Mouse (Mus musculus) neural tube, embryonic 11.5 days (tissue): ENCODE results near the gene Tab2. TPM values are rescaled to one million over a fixed set of nuclear protein-coding genes. Genes with fewer than 3 reads are reported as not detected.

Experiments used
- ATAC-seq: fragments of 200-750 bp; cut with Nextera tagmentation; 2 replicates; pipeline ENCODE4 v1.8.0; 2017; ENCODE audit warnings: moderate number of reproducible peaks, mild to moderate bottlenecking, moderate TSS enrichment, moderate library complexity; ENCODE audit not compliant: insufficient read depth, low FRiP score, low TSS enrichment
- DNase-seq: peaks from one replicate; pipeline ENCODE4 v3.0.0-alpha.2; 2015; ENCODE audit warnings: low spot score
- H3K27ac ChIP-seq: fragments of 300-500 bp; sonication (generic); 2 replicates; pipeline ENCODE4 v1.5.1; 2014; ENCODE audit warnings: low read depth, mild to moderate bottlenecking, low read length
- H3K27me3 ChIP-seq: fragments of 300-500 bp; sonication (generic); 2 replicates; pipeline ENCODE4 v1.6.1; 2014; ENCODE audit warnings: mild to moderate bottlenecking, low read length, mixed read lengths; ENCODE audit not compliant: control insufficient read depth, insufficient read depth
- H3K36me3 ChIP-seq: fragments of 300-500 bp; sonication (generic); 2 replicates; pipeline ENCODE4 v1.6.1; 2014; ENCODE audit warnings: mild to moderate bottlenecking, low read length, moderate library complexity, mixed read lengths; ENCODE audit not compliant: control insufficient read depth, insufficient read depth
- H3K4me1 ChIP-seq: fragments of 300-500 bp; sonication (generic); 2 replicates; pipeline ENCODE4 v1.6.1; 2014; ENCODE audit warnings: low read length, mixed read lengths; ENCODE audit not compliant: control insufficient read depth, insufficient read depth
- H3K4me2 ChIP-seq: fragments of 300-500 bp; sonication (generic); 2 replicates; pipeline ENCODE4 v1.6.1; 2014; ENCODE audit warnings: low read depth, mild to moderate bottlenecking, moderate library complexity
- H3K4me3 ChIP-seq: fragments of 300-500 bp; sonication (generic); 2 replicates; pipeline ENCODE4 v1.5.1; 2014; ENCODE audit warnings: low read depth, low read length
- H3K9ac ChIP-seq: fragments of 300-500 bp; sonication (generic); 2 replicates; pipeline ENCODE4 v1.6.1; 2014; ENCODE audit warnings: mild to moderate bottlenecking, low read length
- H3K9me3 ChIP-seq: fragments of 300-500 bp; sonication (generic); 2 replicates; pipeline ENCODE4 v1.6.1; 2016; ENCODE audit warnings: low read length; ENCODE audit not compliant: control insufficient read depth
- WGBS: fragments of 180-500 bp; shearing (Covaris S2); extraction: QIAGEN DNeasy Blood & Tissue Kit; methylation state at CpG from one replicate; pipeline ENCODE4 v1.1.7; 2014; 5-methylcytosine and 5-hydroxymethylcytosine counted together
- polyA plus RNA-seq: library from polyadenylated mRNA; unstranded; fragments of >200 nt; fragmentation: Nextera tagmentation; extraction: Ambion mirVana; gene quantifications from 2 replicates; pipeline ENCODE4 v1.2.1, GENCODE M21; 2014

Tab2 gene
- polyA plus RNA-seq, 1 experiment from 2014 or later, result 23.9 TPM

DNA sequence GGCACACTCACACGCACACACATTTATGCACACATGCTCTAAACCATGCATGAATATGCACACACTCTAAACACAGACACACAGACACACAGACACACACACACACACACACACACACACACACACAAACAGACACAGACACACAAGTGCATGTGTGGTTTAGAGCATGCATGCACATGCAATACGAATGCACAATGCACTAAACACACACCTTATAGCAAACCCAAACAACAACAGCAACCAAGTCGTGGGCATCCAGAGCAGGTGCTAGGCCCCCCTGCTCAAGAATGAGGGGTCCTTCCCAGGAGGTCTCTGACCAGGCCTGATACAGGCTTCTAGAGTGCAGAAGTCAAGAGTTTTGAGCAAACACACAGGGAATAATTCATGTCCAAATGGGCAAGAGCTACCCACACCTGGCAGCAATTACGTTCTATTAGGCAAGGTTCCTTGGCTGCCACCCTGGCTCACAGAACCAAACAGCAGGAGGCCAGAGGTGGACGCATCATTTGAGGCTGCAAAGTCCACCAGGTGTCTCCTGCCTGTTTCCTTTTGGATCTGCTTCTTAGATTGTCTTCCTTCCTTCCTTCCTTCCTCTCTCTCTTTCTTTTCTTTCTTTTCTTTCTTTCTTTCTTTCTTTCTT, 84.5 kb downstream of the Tab2 start:
- 84% methylated on average over 5 of the region's 5 CpGs for WGBS
- no peak overlapping the region for H3K4me3 ChIP-seq
- H3K4me1 ChIP-seq, result 0 out of 2 replicates have a peak, but pooled peaks cover 5% of the 10 kb centered on the region
- ATAC-seq, result no peak
- no peak overlapping the region for H3K4me2 ChIP-seq
- DNase-seq, result no peak
- H3K9me3 ChIP-seq, result no peaks in the 10 kb centered on the region
- no peak overlapping the region for H3K27ac ChIP-seq
- H3K27me3 ChIP-seq, result peaks cover 14% of the 10 kb centered on the region
- H3K36me3 ChIP-seq, result no peaks in the 10 kb centered on the region
- H3K9ac ChIP-seq, result no peak overlapping the region

DNA sequence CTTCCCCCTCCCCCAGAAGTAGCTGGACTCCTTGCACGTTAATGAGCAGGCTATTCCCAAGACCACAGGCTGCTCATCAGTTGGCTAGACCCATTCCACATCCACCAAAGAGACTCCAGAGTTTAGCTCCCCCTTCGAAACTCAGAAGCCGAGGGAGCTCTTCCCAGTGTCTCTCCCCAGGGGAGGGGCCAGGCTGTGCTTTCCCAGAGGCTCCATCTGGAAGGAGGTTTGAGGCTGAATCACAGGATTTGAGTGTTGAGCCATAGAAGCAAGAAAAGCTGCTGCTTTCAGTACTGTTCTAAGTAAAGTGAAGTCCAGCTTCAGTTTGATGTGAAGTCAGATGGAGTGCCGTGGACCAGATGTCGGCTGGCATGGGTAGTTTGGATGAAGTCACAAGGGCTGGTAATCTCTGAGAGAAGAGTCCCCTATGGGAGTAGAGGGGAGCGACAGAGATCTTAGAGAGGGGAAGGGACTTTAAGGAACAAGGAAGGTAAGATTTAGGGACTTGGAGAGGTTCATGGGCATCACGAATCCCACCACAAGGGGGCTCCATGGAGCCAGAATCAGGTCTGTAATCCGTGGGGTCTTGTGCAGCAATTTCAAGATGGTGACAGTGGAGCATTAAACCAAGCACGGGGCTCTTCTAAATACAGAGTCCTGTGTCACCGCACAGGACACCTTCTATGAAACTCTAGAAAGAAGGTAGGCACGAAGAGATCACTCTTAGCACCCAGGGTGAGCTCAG, 85.3 kb downstream of the Tab2 start:
- H3K4me2 ChIP-seq, result no peak overlapping the region
- DNase-seq (peak; percentile 65), ATAC-seq (no peak)
- WGBS, result 72% methylated on average over 11 of the region's 11 CpGs
- no peaks in the 10 kb centered on the region for H3K36me3 ChIP-seq
- no peak overlapping the region for H3K4me3 ChIP-seq
- 0 out of 2 replicates have a peak, but pooled peaks cover 5% of the 10 kb centered on the region for H3K4me1 ChIP-seq
- peaks cover 14% of the 10 kb centered on the region for H3K27me3 ChIP-seq
- H3K27ac ChIP-seq, result no peak overlapping the region
- no peaks in the 10 kb centered on the region for H3K9me3 ChIP-seq
- no peak overlapping the region for H3K9ac ChIP-seq

DNA sequence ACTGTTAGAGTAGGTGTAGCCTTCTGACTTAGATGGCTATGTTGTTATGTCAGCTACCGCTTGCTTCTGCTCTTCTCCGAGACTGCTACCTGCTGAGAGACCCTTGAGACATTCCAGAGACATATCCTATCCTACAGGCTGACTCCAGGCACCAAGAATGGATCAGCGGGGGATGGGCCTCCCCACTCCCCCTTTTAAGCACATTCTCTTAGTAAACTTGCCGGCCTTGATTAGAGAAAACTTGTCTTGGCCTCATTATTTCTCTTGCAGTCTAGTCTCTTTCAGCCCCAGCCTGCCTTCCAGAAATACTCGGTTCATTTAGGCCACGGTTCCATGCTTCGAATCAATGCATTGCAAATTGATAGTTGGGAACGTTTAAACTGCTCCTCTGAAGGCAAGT, 86.3 kb downstream of the Tab2 start:
- DNase-seq (no peak), ATAC-seq (no peak)
- H3K27me3 ChIP-seq, result peaks cover 14% of the 10 kb centered on the region
- no peaks in the 10 kb centered on the region for H3K9me3 ChIP-seq
- no peak overlapping the region for H3K27ac ChIP-seq
- no peaks in the 10 kb centered on the region for H3K36me3 ChIP-seq
- H3K4me1 ChIP-seq, result 0 out of 2 replicates have a peak, but pooled peaks cover 5% of the 10 kb centered on the region
- H3K4me3 ChIP-seq, result no peak overlapping the region
- H3K4me2 ChIP-seq, result no peak overlapping the region
- H3K9ac ChIP-seq, result no peak overlapping the region
- 65% methylated on average over 8 of the region's 8 CpGs for WGBS

DNA sequence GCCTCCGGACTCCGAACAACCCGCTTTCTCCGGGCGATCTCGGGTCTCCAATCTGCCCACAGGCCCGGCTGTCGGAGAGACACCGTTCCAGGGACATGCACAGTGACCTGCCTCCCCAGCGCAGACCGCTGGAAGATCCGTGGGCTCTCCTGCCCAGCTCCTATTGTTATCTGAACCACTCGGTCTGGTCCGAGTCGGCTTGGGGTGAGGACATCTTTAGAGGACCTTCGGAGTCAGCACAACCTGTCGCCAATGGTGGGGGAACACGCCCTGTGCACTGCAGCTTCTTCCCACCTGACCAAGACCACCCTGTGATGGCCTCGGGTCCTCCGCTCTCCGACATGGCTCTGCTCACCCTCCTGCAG, 88.4 kb downstream of the Tab2 start:
- 0 out of 2 replicates have a peak, but pooled peaks cover 5% of the 10 kb centered on the region for H3K4me1 ChIP-seq
- peaks cover 14% of the 10 kb centered on the region for H3K27me3 ChIP-seq
- H3K27ac ChIP-seq, result no peak overlapping the region
- H3K9me3 ChIP-seq, result no peaks in the 10 kb centered on the region
- no peaks in the 10 kb centered on the region for H3K36me3 ChIP-seq
- no peak for DNase-seq
- H3K9ac ChIP-seq, result peak overlapping the region; percentile 54
- 22% methylated on average over 21 of the region's 21 CpGs for WGBS
- peak overlapping the region; percentile 38 for H3K4me3 ChIP-seq
- ATAC-seq, result no peak
- H3K4me2 ChIP-seq, result peak overlapping the region; percentile 70

DNA sequence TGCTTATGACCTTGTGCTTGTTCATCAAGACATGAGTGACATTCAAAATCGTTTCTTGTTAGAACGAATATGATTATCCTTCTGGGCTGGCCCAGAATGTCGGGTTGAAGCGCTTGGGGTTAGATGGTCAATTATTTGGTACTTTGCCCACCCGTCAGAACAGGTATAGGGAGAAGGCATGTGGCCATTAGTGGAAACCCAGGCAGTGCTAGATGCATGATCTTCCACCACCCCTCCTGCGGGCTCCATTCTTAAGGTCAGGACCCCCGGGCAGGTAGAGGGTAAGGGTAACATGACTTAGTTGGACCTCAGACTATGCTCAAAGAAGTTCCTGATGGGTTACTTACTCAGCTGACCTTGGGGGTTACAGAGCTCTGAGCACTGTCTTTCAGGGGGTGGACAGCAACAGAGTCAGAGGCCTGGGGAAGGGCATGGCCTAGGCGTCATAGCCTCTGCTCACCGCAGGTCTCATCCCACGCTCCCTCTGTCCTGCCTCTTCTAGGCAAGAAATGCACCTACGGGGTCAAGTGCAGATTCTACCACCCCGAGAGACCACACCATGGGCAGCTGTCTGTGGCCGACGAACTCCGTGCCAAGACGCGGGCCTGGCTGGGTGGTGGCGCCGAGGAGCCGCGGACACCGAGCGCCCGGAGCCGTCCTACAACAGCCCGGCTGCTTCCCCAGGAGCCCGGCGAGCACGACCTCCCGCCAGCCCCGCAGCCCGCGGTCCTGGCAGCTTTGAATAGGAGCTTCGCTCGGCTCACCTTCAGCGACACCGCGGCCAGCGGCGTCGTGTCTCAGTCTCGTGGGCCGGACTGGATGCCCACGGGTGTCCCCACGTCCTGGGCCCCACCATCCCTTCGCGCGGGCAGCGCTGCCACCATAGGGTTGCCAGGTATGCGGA, 89.0 kb downstream of the Tab2 start:
- peak overlapping the region; percentile 54 for H3K9ac ChIP-seq
- H3K4me2 ChIP-seq, result peak overlapping the region; percentile 70
- peaks cover 14% of the 10 kb centered on the region for H3K27me3 ChIP-seq
- 19% methylated on average over 50 of the region's 50 CpGs for WGBS
- 0 out of 2 replicates have a peak, but pooled peaks cover 5% of the 10 kb centered on the region for H3K4me1 ChIP-seq
- no peak overlapping the region for H3K27ac ChIP-seq
- H3K9me3 ChIP-seq, result no peaks in the 10 kb centered on the region
- ATAC-seq (peak; percentile 55; the same call in 1 of the 2 replicates), DNase-seq (peak; percentile 59)
- no peaks in the 10 kb centered on the region for H3K36me3 ChIP-seq
- H3K4me3 ChIP-seq, result peak overlapping the region; percentile 38

DNA sequence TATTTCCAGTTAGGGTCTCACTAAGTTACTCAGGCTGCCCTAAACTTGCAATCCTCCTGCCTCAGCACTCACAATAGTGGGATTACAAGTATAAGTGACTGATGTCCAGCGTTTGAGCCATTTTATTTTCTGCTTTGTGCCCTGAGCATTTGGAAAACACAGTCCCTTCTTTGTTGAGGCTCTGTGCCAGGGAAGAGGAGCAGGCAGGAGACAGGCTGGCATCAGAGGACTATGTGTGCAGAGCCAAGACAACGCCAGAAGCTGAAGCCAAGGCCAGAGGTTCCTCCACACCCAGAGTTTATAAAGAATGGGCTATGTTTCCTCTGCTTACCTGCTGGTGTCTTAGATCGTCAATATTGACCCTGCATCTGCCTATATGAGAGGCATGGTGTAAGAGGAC, 91.2 kb downstream of the Tab2 start:
- no peak overlapping the region for H3K27ac ChIP-seq
- no peaks in the 10 kb centered on the region for H3K9me3 ChIP-seq
- 81% methylated on average over 3 of the region's 3 CpGs for WGBS
- no peak overlapping the region for H3K4me3 ChIP-seq
- peaks cover 14% of the 10 kb centered on the region for H3K27me3 ChIP-seq
- 0 out of 2 replicates have a peak, but pooled peaks cover 5% of the 10 kb centered on the region for H3K4me1 ChIP-seq
- H3K9ac ChIP-seq, result no peak overlapping the region
- no peak for DNase-seq
- no peak overlapping the region for H3K4me2 ChIP-seq
- ATAC-seq, result no peak
- no peaks in the 10 kb centered on the region for H3K36me3 ChIP-seq

DNA sequence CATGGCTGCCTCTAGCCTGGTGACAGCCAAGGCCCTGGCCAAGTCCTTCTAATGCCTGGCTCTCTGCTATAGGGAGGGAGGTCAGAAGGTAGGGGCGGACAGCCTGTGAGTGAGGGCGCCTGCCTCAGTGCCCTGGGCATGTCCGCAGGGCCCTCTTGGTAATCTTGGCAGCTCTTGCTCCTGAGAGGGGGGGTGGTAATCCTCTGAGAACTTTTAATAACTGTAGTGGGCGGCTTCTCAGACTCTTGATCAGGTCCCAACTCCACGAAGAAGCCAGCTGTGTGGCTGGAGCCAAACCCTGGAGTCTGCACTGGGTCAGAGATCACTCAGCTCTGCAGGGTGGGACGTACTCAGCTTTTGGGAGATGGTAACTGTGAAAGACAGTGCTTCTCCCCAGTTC, 91.8 kb downstream of the Tab2 start:
- peaks cover 14% of the 10 kb centered on the region for H3K27me3 ChIP-seq
- H3K27ac ChIP-seq, result no peak overlapping the region
- WGBS, result 74% methylated on average over 6 of the region's 6 CpGs
- no peak for DNase-seq
- H3K9ac ChIP-seq, result no peak overlapping the region
- H3K36me3 ChIP-seq, result no peaks in the 10 kb centered on the region
- no peak overlapping the region for H3K4me3 ChIP-seq
- ATAC-seq, result no peak
- no peak overlapping the region for H3K4me2 ChIP-seq
- no peaks in the 10 kb centered on the region for H3K9me3 ChIP-seq
- 0 out of 2 replicates have a peak, but pooled peaks cover 5% of the 10 kb centered on the region for H3K4me1 ChIP-seq

DNA sequence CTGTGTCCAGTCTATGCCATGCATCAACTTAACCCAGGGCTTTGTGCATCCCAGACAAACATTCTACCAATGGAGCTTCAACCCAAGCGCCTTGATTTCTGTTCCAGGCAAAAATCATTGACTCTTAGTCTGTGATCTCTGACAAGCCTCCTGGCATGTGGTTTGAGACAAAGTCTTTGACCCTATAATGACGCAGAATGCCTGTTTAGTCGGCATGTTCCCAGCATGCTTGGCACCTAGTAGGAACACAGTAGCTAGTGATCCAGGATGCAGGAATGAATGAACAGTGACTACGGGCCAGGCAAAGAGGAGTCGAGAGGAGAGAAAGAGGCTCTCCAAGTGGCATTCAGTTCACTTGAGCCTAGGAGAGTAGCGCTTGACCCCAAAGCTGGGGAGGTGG, 92.6 kb downstream of the Tab2 start:
- H3K4me1 ChIP-seq, result 0 out of 2 replicates have a peak, but pooled peaks cover 5% of the 10 kb centered on the region
- 95% methylated on average over 6 of the region's 6 CpGs for WGBS

More for the DNA sequence above, 92.6 kb downstream of the Tab2 start:
- H3K27me3 ChIP-seq, result peaks cover 14% of the 10 kb centered on the region
- H3K4me3 ChIP-seq, result no peak overlapping the region
- DNase-seq, result no peak
- no peak for ATAC-seq
- H3K36me3 ChIP-seq, result no peaks in the 10 kb centered on the region
- H3K4me2 ChIP-seq, result no peak overlapping the region
- no peaks in the 10 kb centered on the region for H3K9me3 ChIP-seq
- H3K9ac ChIP-seq, result no peak overlapping the region
- no peak overlapping the region for H3K27ac ChIP-seq
